Mouse (Mus musculus) kidney, adult 2 months (tissue): Measurements from ENCODE around the gene A030014E15Rik. TPM values are rescaled to one million over a fixed set of nuclear protein-coding genes. Genes with fewer than 3 reads are reported as not detected.
"Not testable (repeated sequence)": the region's sequence is repeated elsewhere in the genome, so short reads cannot be mapped to it uniquely, and the experiment has no call there.

Experiments used
- DNase-seq: peaks from one replicate; pipeline ENCODE4 v3.0.0; 2021
- H3K27ac ChIP-seq: fragments of 200-500 bp; 2 replicates; pipeline ENCODE4 v1.5.1; 2012; ENCODE audit warnings: low read depth, low read length, control low read depth, inconsistent platforms; ENCODE audit not compliant: insufficient read depth
- H3K27me3 ChIP-seq: fragments of 200-500 bp; replicated peaks from 2 replicates; pipeline ENCODE4 v1.6.1; 2012; ENCODE audit warnings: mild to moderate bottlenecking, moderate library complexity, low read length, inconsistent platforms; ENCODE audit not compliant: control insufficient read depth, insufficient read depth
- H3K36me3 ChIP-seq: fragments of 200-500 bp; 2 replicates; pipeline ENCODE4 v1.6.1; 2012; ENCODE audit warnings: mild to moderate bottlenecking, moderate library complexity, low read length, inconsistent platforms; ENCODE audit not compliant: control insufficient read depth, insufficient read depth
- H3K4me1 ChIP-seq: fragments of 200-500 bp; 2 replicates; pipeline ENCODE4 v1.6.1; 2011; ENCODE audit warnings: low read length; ENCODE audit not compliant: control insufficient read depth, insufficient read depth
- H3K4me3 ChIP-seq: fragments of 200-500 bp; 2 replicates; pipeline ENCODE4 v1.5.1; 2011; ENCODE audit warnings: mild to moderate bottlenecking, low read depth, low read length, control low read depth; ENCODE audit not compliant: insufficient read depth
- CTCF ChIP-seq: fragments of 200-500 bp; conservative IDR thresholded peaks from 2 replicates; pipeline ENCODE4 v1.5.1; 2011; ENCODE audit warnings: low read depth, mild to moderate bottlenecking, control low read depth, low read length, moderate library complexity, mixed read lengths; ENCODE audit not compliant: insufficient read depth, insufficient read length
- POLR2A ChIP-seq: fragments of 200-500 bp; IDR thresholded peaks from one replicate; pipeline ENCODE4 v1.6.1; 2011; ENCODE audit warnings: low read depth, low read length, control low read depth
- WGBS: fragments of 180-500 bp; shearing (Covaris S2); methylation state at CpG from one replicate; pipeline ENCODE4 v1.1.7; 2018; 5-methylcytosine and 5-hydroxymethylcytosine counted together
- polyA plus RNA-seq: library from polyadenylated mRNA; depleted of rRNA; stranded (reverse); fragments of >200 nt; gene quantifications from 2 replicates; pipeline ENCODE4 v1.2.3, GENCODE M21; 2012; rRNA removed

A030014E15Rik gene
- polyA plus RNA-seq, 1 experiment = not detected

DNA sequence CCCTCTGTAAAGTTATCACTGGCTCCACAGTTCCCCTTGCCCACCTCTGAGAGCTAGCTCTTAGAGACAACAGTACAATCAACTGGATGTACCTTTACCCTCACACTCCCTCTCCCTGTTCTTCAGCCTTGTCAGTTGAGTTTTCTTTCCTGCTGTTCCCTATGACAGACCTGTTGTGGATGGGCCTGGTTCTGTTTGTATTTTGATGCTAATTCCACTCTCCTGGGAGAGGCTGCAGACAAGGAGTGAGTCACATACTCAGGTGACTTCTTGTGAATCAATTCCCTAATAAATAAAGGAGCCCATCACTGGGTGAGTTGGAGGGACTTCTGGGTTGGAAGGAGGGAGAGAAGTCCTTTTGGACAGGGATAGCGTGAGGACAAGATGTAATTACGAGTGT lies 23.9 kb downstream of the A030014E15Rik start:
- Histone ChIP-seq H3K27ac (no peak overlapping the region), H3K27me3 (no peaks in the 10 kb centered on the region), H3K36me3 (no peaks in the 10 kb centered on the region), H3K4me1 (no peaks in the 10 kb centered on the region), H3K4me3 (no peak overlapping the region)
- DNase-seq = no peak
- TF ChIP-seq POLR2A (no peak), CTCF (no peak)
- 91% methylated on average over 2 of the region's 2 CpGs for WGBS

DNA sequence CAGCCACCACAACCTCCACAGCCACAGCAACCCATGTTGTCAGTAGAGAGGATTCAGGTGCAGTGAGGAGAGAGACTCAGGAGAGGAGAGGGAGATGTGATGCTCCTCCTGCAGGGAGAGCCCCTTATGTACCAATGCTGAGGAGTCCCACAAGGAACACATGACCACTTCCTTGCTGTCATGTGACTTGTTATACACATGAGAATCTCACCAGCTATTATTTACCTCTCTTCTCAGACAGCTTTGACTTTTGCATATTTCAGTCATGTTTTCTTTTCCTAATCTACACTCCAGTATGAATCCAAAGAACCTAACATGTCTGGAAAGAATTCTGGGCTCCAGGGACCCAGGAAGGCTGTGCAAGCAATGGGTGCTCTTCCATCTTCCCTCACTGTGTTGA lies 31.2 kb downstream of the A030014E15Rik start, which contains the start of gene Gm7544:
Gene Gm7544, minus strand, starts transcription at position 101 of the 400 bp plus-strand sequence.
- H3K36me3 ChIP-seq = not testable (repeated sequence)

DNA sequence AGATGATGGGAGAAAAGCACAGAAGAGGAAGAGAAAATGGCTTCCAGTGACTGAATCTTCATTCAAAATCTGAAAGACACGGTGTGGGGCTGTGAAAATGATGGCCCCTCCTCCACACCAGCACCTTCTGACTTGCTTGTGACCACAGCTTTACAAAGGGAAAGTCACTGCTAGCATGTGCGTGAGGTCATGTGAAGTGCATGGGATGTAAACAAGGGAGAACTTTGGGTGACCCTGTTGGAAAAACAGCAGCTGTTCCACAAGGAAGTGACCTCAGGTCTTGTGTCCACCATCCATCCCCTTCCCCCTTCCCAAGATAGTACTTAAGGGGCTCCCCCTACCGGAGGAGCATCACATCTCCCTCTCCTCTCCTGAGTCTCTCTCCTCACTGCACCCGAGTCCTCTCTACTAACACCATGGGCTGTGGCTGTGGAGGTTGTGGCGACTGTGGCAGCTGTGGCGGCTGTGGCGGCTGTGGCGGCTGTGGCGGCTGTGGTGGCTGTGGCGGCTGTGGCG lies 35.2 kb downstream of the A030014E15Rik start, which contains the start of gene Gm47955:
Gene Gm47955, plus strand, starts transcription at position 417 of the 516 bp plus-strand sequence.
- no peak within 1 kb of the TSS for H3K27ac ChIP-seq
- H3K27me3 ChIP-seq = no peaks in the 10 kb centered on the region
- WGBS = 90% methylated on average over 11 of the region's 11 CpGs
- H3K36me3 ChIP-seq = no peaks in the 10 kb centered on the region
- H3K4me1 ChIP-seq = no peaks in the 10 kb centered on the region
- no peak for DNase-seq
- no peak for TF ChIP-seq CTCF
- no peak for TF ChIP-seq POLR2A
- H3K4me3 ChIP-seq = no peak within 1 kb of the TSS

More for the DNA sequence above, 31.2 kb downstream of the A030014E15Rik start, which contains the start of gene Gm7544:
- H3K27ac ChIP-seq, H3K4me3 ChIP-seq, DNase-seq, H3K27me3 ChIP-seq, H3K4me1 ChIP-seq: not testable (repeated sequence)

DNA sequence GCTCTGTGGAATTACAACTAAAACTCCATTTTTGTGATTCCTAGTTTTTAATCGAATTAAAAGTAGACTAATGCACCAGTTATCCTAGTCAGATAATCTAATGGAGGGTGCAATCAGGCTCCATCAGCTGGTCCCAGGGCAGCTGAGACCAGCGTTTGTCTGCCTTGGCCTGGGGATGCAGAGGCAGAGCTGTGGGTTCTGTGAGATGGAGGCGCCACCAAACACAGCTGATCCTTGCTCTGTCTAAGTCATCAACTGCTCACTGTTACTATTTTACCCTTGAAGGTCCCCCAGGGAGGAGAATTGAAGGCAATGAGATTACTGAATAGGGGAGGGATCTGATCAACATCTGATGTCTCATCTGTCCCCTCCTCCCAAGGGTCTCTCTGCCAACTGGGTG lies 41.7 kb downstream of the A030014E15Rik start:
- H3K4me1 ChIP-seq = no peaks in the 10 kb centered on the region
- 70% methylated on average over 3 of the region's 3 CpGs for WGBS
- no peak overlapping the region for H3K4me3 ChIP-seq
- DNase-seq = no peak
- TF ChIP-seq POLR2A = no peak
- no peak for TF ChIP-seq CTCF
- H3K27me3 ChIP-seq = no peaks in the 10 kb centered on the region
- no peak overlapping the region for H3K27ac ChIP-seq
- H3K36me3 ChIP-seq = no peaks in the 10 kb centered on the region

DNA sequence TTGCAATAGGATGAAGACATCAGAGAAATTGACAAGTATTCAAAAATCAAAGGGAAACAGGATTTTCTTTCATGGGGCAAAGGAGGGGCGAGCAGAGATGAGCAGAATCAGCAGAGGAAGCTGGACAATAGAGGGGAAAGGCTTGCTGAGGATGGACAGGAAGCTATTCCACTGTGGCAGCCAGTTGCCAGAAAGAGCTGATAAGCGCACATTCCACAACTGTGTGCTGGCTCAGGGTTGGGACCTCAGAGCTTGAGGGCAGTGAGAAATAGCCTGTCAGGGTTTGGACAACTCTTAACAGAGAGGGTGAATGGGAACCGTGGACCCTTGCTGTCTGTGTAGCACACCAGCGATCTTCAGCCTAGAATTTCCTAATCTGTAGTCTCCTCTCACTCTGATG lies 47.3 kb downstream of the A030014E15Rik start:
- H3K36me3 ChIP-seq = no peaks in the 10 kb centered on the region
- no peak overlapping the region for H3K27ac ChIP-seq
- WGBS = 45% methylated on average over 4 of the region's 4 CpGs
- H3K4me1 ChIP-seq = no peaks in the 10 kb centered on the region
- no peak overlapping the region for H3K4me3 ChIP-seq
- H3K27me3 ChIP-seq = no peaks in the 10 kb centered on the region
- peak; percentile 52 for DNase-seq
- TF ChIP-seq CTCF = no peak
- no peak for TF ChIP-seq POLR2A

DNA sequence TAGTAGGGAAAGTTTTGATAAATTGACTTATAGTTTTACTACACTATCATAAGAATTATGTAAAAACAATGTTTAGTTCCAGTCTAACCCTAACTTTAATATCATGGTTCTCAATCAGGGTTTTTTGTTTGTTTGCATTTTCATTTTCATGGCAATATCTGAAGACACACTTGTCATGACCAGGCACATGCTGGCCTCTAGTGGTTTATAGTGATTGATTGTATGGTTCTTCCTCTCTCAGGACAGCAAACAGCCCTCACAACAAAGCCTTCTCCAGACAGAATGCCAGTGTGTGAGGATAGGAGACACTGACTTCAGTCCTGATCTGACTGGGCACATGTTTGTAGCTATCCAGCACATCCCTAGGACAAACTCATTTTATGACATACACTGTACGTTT lies 48.5 kb downstream of the A030014E15Rik start:
- Histone ChIP-seq H3K27me3 (no peaks in the 10 kb centered on the region), H3K4me3 (no peak overlapping the region), H3K36me3 (no peaks in the 10 kb centered on the region), H3K4me1 (no peaks in the 10 kb centered on the region), H3K27ac (no peak overlapping the region)
- 85% methylated on average over 1 of the region's 1 CpGs for WGBS
- DNase-seq = peak; percentile 46
- TF ChIP-seq POLR2A (no peak), CTCF (no peak)

DNA sequence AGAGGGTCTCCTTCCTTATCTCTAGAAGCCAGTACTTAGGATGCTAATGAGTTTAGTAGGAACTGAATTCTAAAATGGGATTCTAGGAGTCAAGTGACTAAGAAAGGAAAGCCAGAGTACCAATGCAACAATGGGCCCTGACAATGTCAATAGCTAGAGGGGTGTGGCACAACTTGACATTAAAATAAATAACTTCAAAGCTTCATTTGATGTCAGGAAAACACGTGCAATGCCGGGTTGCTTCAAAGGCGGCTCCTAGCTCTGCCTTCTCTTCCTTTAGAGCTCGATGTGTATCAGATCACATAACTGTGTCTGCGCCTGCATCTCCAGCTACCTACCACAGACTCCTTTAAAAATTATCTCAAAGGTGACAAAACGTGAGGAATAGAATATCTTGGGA lies 49.2 kb downstream of the A030014E15Rik start:
- H3K36me3 ChIP-seq = no peaks in the 10 kb centered on the region
- TF ChIP-seq POLR2A = no peak
- H3K4me3 ChIP-seq = no peak overlapping the region
- no peak overlapping the region for H3K27ac ChIP-seq
- H3K4me1 ChIP-seq = no peaks in the 10 kb centered on the region
- DNase-seq = no peak
- no peaks in the 10 kb centered on the region for H3K27me3 ChIP-seq
- WGBS = 64% methylated on average over 6 of the region's 6 CpGs

DNA sequence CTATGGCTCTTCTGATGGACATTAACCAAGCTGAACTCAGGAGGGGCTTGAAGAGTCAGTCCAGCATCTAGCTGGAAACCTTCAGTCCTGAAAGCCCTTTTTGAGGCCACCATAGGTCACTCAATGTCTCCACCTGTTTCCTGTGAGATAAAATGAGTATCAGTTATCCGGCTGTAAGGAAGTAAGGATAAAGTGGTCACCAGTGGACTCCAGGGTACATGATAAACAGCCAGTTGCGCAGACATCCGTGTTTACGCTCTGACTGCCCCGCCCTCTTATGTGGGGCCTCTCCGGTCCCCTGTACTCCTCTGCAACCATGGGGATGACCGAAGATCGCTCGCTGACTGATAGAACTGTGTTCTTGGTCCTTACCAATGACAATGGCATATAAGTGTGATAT lies 49.6 kb downstream of the A030014E15Rik start:
- DNase-seq = no peak
- H3K36me3 ChIP-seq = no peaks in the 10 kb centered on the region
- TF ChIP-seq POLR2A = no peak

More for the DNA sequence above, 49.6 kb downstream of the A030014E15Rik start:
- Histone ChIP-seq H3K4me1 (no peaks in the 10 kb centered on the region), H3K27me3 (no peaks in the 10 kb centered on the region), H3K4me3 (no peak overlapping the region), H3K27ac (no peak overlapping the region)
- 76% methylated on average over 9 of the region's 9 CpGs for WGBS

Other genes with a start within 250 kb of the A030014E15Rik start
- gene Mff, start 200.0 kb upstream of the A030014E15Rik start, polyA plus RNA-seq = 59.7 and 68.4 TPM in 2 replicates
- not detected in 2 replicates for gene Tm4sf20, start 156.5 kb upstream of the A030014E15Rik start, polyA plus RNA-seq
- not detected in 2 replicates for gene Gm47791, start 153.7 kb upstream of the A030014E15Rik start, polyA plus RNA-seq
- gene Agfg1, start 85.4 kb upstream of the A030014E15Rik start, polyA plus RNA-seq = 33.9 and 37.3 TPM in 2 replicates
- gene A030005L19Rik, start 11.6 kb upstream of the A030014E15Rik start, polyA plus RNA-seq = 0.63 and 0.72 TPM in 2 replicates
- gene Gm6217, start 6.5 kb downstream of the A030014E15Rik start, polyA plus RNA-seq = not detected in 2 replicates
- gene A030003K21Rik, start 18.5 kb downstream of the A030014E15Rik start, polyA plus RNA-seq = not detected in 2 replicates
- not detected in 2 replicates for gene Gm7544, start 31.1 kb downstream of the A030014E15Rik start, polyA plus RNA-seq
- gene Gm47955, start 35.4 kb downstream of the A030014E15Rik start, polyA plus RNA-seq = not detected in 2 replicates
- not detected in 2 replicates for gene Gm47959, start 75.6 kb downstream of the A030014E15Rik start, polyA plus RNA-seq
- 18.2 and 22.0 TPM in 2 replicates for gene Slc19a3, start 113.5 kb downstream of the A030014E15Rik start, polyA plus RNA-seq
- gene Krtap28-10, start 117.6 kb downstream of the A030014E15Rik start, polyA plus RNA-seq = not detected in 2 replicates
- gene Gm47969, start 120.0 kb downstream of the A030014E15Rik start, polyA plus RNA-seq = not detected in 2 replicates
- gene A030005K14Rik, start 134.5 kb downstream of the A030014E15Rik start, polyA plus RNA-seq = not detected in 2 replicates
- not detected in 2 replicates for gene Krtap28-13, start 136.0 kb downstream of the A030014E15Rik start, polyA plus RNA-seq
- 0.12 and 0.27 TPM in 2 replicates for gene Ccl20, start 191.8 kb downstream of the A030014E15Rik start, polyA plus RNA-seq
- gene Daw1, start 234.8 kb downstream of the A030014E15Rik start, polyA plus RNA-seq = 0.39 and 0.44 TPM in 2 replicates